Mouse (Mus musculus) ES-E14 (cell line): ENCODE measurements around the gene Ano9.

Experiments used
- CHD2 ChIP-seq: IDR thresholded peaks from 2 replicates; pipeline ENCODE4 v1.6.1; 2014; ENCODE audit warnings: mild to moderate bottlenecking, low read depth, low read length, inconsistent platforms
- MAFK ChIP-seq: IDR thresholded peaks from 2 replicates; pipeline ENCODE4 v1.6.1; 2014; ENCODE audit warnings: mild to moderate bottlenecking, low read depth, low read length, inconsistent platforms; ENCODE audit not compliant: insufficient read depth
- ZNF384 ChIP-seq: IDR thresholded peaks from 2 replicates; pipeline ENCODE4 v1.6.1; 2012; ENCODE audit warnings: low read depth, low read length, inconsistent platforms

GRCm38 (mm10) chr7:141078876-141079275 lies 38.7 kb downstream of the Ano9 start:
- no peak for TF ChIP-seq CHD2
- no peak for TF ChIP-seq MAFK
- TF ChIP-seq ZNF384, result no peak
